Mouse (Mus musculus) limb, embryonic 13.5 days (tissue): ENCODE results near the gene Ints7. TPM values are rescaled to one million over a fixed set of nuclear protein-coding genes. Genes with fewer than 3 reads are reported as not detected.

ENCODE experiments used
- ATAC-seq: fragments of 200-750 bp; cut with Nextera tagmentation; 2 replicates; pipeline ENCODE4 v1.8.0; 2017; ENCODE audit warnings: low read depth, moderate number of reproducible peaks, moderate TSS enrichment; ENCODE audit not compliant: low FRiP score
- H3K27ac ChIP-seq: fragments of 300-500 bp; sonication (generic); 2 replicates; pipeline ENCODE4 v1.5.1; 2015; ENCODE audit warnings: inconsistent platforms, mild to moderate bottlenecking, moderate library complexity
- H3K27me3 ChIP-seq: fragments of 300-500 bp; sonication (generic); 2 replicates; pipeline ENCODE4 v1.6.1; 2015; ENCODE audit warnings: mild to moderate bottlenecking, inconsistent platforms
- H3K36me3 ChIP-seq: fragments of 300-500 bp; sonication (generic); 2 replicates; pipeline ENCODE4 v1.6.1; 2015; ENCODE audit warnings: inconsistent platforms, mild to moderate bottlenecking, moderate library complexity
- H3K4me1 ChIP-seq: fragments of 300-500 bp; sonication (generic); 2 replicates; pipeline ENCODE4 v1.6.1; 2015; ENCODE audit warnings: inconsistent platforms
- H3K4me2 ChIP-seq: fragments of 300-500 bp; sonication (generic); replicated peaks from 2 replicates; pipeline ENCODE4 v1.6.1; 2015; ENCODE audit warnings: inconsistent platforms, mild to moderate bottlenecking, moderate library complexity
- H3K4me3 ChIP-seq: fragments of 300-500 bp; sonication (generic); 2 replicates; pipeline ENCODE4 v1.5.1; 2015; ENCODE audit warnings: moderate library complexity, mild to moderate bottlenecking, inconsistent platforms
- H3K9ac ChIP-seq: fragments of 300-500 bp; sonication (generic); 2 replicates; pipeline ENCODE4 v1.6.1; 2015; ENCODE audit warnings: mild to moderate bottlenecking, inconsistent platforms
- H3K9me3 ChIP-seq: fragments of 300-500 bp; sonication (generic); 2 replicates; pipeline ENCODE4 v1.6.1; 2016; ENCODE audit warnings: inconsistent platforms
- WGBS: fragments of 180-500 bp; shearing (Covaris S2); methylation state at CpG from one replicate; pipeline ENCODE4 v1.1.7; 2015; 5-methylcytosine and 5-hydroxymethylcytosine counted together
- polyA plus RNA-seq: library from polyadenylated mRNA; unstranded; fragments of >200 nt; fragmentation: Nextera tagmentation; extraction: Ambion mirVana; gene quantifications from 2 replicates; pipeline ENCODE4 v1.2.1, GENCODE M21; 2015

The Ints7 gene
- polyA plus RNA-seq: 61.9 and 65.4 TPM in 2 replicates

DNA sequence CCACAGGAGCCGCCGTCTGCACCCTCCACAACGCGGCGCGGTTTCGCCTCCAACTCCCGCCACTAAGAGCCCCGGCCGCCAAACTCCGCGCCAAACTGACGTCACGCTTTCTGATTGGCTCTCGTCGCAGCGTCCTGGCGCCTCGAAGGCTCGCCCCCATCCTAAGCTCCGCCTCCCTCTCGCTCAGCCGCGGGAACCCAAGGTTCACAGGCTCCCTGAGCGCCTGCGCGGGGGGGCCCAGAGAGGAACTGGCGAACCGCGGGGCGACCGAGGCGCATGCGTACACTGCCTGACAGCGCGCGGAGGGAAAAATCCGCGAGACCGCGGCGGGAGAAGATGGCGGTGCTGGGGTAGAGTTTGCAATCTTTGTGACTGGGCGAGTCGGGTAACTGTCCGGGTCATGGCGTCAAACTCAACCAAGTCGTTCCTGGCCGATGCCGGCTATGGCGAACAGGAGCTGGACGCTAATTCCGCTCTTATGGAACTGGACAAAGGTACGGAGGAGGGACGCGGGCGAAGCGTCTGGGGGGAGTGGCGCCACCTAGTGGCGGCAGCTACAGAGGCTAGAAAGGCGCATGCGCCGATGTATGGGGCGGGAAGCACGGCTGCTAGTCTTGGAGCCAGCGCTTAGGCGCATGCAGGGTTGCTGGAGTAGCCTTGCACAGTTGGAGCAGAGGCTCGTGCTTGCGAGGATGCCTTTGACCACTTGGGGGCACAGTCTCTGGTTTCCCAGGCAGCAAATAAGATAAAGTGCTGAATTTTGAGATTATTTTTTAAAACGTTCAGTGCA is at the start of gene Ints7, which contains the start of gene Dtl:
Ints7 (plus strand) TSS at position 179 of the 790 bp plus-strand sequence.
Dtl (minus strand) TSS at position 87 of the 790 bp plus-strand sequence.
- peak; percentile 97 for ATAC-seq
- Histone ChIP-seq H3K4me3 (peak within 1 kb of the TSS; percentile 73), H3K36me3 (peaks cover 17% of the 10 kb centered on the region), H3K4me1 (peaks cover 29% of the 10 kb centered on the region), H3K9me3 (peaks cover 5% of the 10 kb centered on the region; the same call in 1 of the 2 replicates), H3K27me3 (no peaks in the 10 kb centered on the region), H3K9ac (peak within 1 kb of the TSS; percentile 81), H3K4me2 (peak within 1 kb of the TSS; percentile 84), H3K27ac (peak within 1 kb of the TSS; percentile 93)
- WGBS: under 1% methylated on average over 70 of the region's 70 CpGs

DNA sequence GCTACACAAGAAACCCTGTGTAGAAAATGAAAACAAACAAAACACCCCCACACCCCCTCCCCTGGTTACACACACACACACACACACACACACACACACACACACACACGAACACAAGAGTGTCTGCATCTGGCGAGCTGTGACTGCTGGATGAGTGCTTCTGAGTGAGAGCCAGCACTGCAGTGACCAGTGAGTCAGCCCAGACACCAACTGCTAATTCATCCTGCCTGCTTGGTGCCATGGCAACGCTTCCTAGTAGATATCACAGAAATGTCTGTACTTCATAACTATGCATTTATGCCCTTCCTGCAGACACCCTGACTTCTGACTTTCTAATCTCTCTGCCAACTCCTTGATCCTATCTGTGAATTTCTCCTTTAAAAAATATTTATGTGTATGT is 48.3 kb upstream of the Ints7 start:
- Histone ChIP-seq H3K9ac (no peak overlapping the region), H3K4me1 (no peaks in the 10 kb centered on the region), H3K27me3 (no peaks in the 10 kb centered on the region), H3K4me3 (no peak overlapping the region), H3K36me3 (no peaks in the 10 kb centered on the region), H3K9me3 (no peaks in the 10 kb centered on the region), H3K27ac (no peak overlapping the region), H3K4me2 (no peak overlapping the region)
- ATAC-seq: no peak
- WGBS: 70% methylated on average over 3 of the region's 3 CpGs

DNA sequence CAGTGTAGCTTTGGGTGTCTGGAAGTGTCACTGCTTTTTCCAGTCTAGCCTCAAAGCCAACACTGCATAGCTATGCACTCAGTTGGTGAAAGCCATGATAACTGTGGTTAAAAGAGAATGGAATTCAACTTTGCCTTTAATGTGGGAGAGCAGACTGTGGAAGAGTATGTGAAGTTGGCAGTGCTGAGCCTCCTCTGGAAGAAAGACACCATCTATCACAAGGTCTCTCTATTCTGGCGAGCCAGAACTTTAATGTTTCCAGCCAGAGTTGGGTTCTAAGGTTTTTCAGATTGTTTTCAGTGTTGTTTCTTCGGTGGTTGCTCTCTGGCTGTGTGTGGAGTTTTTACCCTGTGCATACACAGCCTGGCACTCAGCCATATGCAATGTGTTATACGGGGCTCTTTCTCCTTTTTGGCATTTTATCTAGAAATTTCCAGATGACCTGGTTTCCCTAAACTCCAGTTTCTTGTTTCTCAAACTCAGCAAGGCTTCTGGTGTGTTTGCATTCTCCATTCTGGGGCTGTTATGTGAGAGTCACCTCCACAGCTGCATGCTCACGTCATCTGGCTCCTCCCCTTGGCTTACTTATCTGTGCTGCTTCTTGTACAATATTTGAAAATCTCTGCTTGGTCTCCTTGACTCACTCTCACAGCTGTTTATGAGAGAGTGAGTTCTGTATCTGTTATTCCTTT is 47.4 kb upstream of the Ints7 start:
- Histone ChIP-seq H3K4me1 (no peaks in the 10 kb centered on the region), H3K9ac (no peak overlapping the region), H3K4me3 (no peak overlapping the region), H3K9me3 (no peaks in the 10 kb centered on the region), H3K36me3 (no peaks in the 10 kb centered on the region), H3K4me2 (no peak overlapping the region), H3K27me3 (no peaks in the 10 kb centered on the region), H3K27ac (no peak overlapping the region; the same call in 1 of the 2 replicates)
- peak; percentile 36; the same call in 1 of the 2 replicates for ATAC-seq
- 58% methylated on average over 4 of the region's 4 CpGs for WGBS

DNA sequence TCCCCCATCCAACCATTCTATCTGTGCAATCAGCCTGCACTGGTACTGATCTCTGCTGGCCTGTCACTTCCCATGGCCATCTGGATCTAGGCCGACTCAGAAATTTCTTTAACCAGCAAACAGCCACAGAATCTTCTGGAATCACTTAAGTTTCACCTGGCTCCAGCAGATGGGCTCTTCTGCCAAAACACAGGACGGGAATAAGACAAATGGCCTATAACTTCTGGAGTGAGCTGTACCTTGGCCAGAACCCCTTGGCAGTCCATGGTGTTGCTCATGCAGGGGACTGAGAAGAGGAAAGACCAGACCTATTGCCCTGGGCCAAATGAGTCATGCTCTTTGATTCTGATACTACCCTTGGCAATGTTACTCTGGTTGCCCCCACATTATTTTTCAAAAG is 46.0 kb upstream of the Ints7 start:
- no peak for ATAC-seq
- Histone ChIP-seq H3K36me3 (no peaks in the 10 kb centered on the region), H3K9ac (no peak overlapping the region), H3K4me1 (no peaks in the 10 kb centered on the region), H3K4me3 (no peak overlapping the region), H3K4me2 (no peak overlapping the region), H3K9me3 (no peaks in the 10 kb centered on the region), H3K27me3 (no peaks in the 10 kb centered on the region), H3K27ac (no peak overlapping the region)
- WGBS: 54% methylated on average over 2 of the region's 2 CpGs

DNA sequence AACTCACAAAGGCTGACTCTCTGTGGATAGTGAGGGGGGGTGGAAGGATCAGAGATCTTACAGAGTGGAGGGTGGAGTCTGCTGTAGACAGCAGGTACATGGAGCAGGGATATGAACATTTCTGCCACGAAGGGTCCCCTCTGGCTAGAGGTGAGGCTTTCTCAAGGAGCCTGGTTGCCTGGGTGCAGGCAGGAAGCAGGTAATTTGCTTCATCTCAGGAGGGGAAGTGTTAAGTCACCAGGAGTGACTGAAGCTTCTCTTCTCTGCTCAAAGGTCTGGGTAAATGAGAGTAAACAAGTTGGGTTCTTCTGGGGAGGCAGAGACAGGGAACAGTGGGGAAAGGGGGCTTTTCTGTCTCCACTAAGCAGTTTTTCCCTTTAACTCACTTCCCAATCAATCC is 44.4 kb upstream of the Ints7 start:
- no peak overlapping the region for H3K9ac ChIP-seq
- WGBS: 39% methylated on average over 1 of the region's 1 CpGs

DNA sequence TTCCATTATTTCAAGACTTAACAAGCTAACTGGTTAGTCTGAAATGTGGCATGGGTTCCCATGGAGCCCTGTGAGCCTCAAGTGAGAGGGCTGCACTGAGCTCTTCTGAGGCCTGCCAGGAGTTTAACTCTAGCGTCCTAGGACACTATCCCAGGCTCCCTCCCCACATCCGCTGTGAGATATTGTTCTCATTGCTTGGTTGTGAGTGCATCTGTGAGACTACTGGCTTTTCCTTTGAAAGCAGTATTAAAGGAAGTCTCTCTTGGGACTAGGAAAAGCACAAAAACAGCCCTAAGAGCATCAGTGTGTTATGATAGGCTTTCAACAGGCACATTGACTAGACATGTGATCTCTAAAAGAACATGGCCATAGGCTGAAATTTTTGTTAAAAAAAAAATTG is 40.5 kb upstream of the Ints7 start:
- WGBS: 68% methylated on average over 2 of the region's 2 CpGs
- ATAC-seq: no peak

More for the DNA sequence above, 44.4 kb upstream of the Ints7 start:
- Histone ChIP-seq H3K9me3 (no peaks in the 10 kb centered on the region), H3K27ac (no peak overlapping the region), H3K4me3 (no peak overlapping the region), H3K36me3 (peaks cover 5% of the 10 kb centered on the region), H3K4me1 (no peaks in the 10 kb centered on the region), H3K4me2 (no peak overlapping the region), H3K27me3 (no peaks in the 10 kb centered on the region)
- no peak for ATAC-seq

DNA sequence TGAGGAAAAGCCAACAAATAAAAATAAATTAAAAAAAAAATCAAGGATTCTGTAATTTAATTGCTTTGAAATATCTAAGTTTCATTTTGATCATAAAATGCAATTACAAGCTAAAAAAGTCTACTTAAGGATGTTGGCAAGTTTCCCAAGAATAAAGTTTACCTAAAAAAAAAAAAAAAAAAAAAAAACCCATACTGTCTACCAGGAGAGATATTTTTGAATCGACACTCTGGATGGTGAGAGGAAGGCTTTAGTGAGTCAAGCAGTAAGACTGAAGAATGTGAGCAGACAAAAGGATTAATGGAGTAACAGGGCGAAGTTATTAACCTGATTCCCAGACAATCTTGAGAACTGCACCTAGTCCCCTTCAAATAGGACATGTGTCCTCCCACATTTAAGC is 35.1 kb upstream of the Ints7 start:
- Histone ChIP-seq H3K4me1 (no peaks in the 10 kb centered on the region), H3K27ac (no peak overlapping the region), H3K4me3 (no peak overlapping the region), H3K9ac (no peak overlapping the region), H3K4me2 (no peak overlapping the region), H3K27me3 (no peaks in the 10 kb centered on the region), H3K9me3 (no peaks in the 10 kb centered on the region), H3K36me3 (peaks cover 68% of the 10 kb centered on the region)
- ATAC-seq: no peak
- WGBS: 81% methylated on average over 2 of the region's 2 CpGs

More for the DNA sequence above, 40.5 kb upstream of the Ints7 start:
- Histone ChIP-seq H3K27ac (no peak overlapping the region), H3K4me3 (no peak overlapping the region), H3K27me3 (no peaks in the 10 kb centered on the region), H3K9ac (no peak overlapping the region), H3K36me3 (peaks cover 31% of the 10 kb centered on the region), H3K4me2 (no peak overlapping the region), H3K9me3 (no peaks in the 10 kb centered on the region), H3K4me1 (no peaks in the 10 kb centered on the region)

DNA sequence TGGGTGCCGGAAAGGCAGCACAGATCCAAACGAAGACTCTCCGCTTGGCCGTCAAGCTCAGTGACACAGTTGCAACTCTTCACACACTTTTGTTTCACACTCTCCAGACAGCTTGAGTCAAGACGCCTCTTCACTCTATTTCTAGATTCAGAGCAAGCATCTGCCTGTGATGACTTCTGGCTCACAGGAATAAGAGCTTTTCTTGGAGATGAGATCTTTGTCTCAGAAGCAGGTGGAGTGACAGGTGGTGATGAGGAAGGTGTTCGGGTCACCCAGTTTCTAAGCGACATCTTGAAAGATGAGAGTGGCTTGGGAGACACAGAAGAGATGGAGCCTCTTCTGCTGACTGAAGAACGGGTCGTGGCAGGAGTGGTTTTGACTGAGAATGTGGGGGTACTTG is 34.4 kb upstream of the Ints7 start:
- H3K27me3 ChIP-seq: no peaks in the 10 kb centered on the region

DNA sequence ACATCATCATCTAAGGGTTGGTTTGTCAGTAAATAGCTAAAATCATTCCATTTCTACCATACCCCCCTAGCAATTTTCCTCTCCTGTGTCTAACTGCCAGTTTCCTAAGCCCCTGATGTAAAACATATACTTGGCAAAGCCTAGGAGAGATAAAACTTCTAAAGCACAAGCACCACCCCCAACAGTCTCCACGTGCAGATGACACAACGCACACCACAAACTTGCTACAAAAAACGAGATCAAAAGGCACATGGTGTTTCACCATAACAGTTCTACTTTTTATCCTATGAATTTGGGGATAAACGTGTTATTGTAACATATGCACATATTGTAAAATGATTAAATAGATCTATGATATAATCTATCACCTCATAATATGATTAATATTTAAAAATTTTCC is 33.8 kb upstream of the Ints7 start:
- peaks cover 74% of the 10 kb centered on the region for H3K36me3 ChIP-seq
- no peaks in the 10 kb centered on the region for H3K27me3 ChIP-seq
- no peaks in the 10 kb centered on the region for H3K9me3 ChIP-seq
- H3K4me3 ChIP-seq: no peak overlapping the region
- H3K27ac ChIP-seq: no peak overlapping the region
- no peak for ATAC-seq
- no peak overlapping the region for H3K9ac ChIP-seq
- no peaks in the 10 kb centered on the region for H3K4me1 ChIP-seq
- 85% methylated on average over 4 of the region's 4 CpGs for WGBS
- no peak overlapping the region for H3K4me2 ChIP-seq

More for the DNA sequence above, 34.4 kb upstream of the Ints7 start:
- Histone ChIP-seq H3K9me3 (no peaks in the 10 kb centered on the region), H3K4me2 (no peak overlapping the region), H3K27ac (no peak overlapping the region), H3K4me1 (no peaks in the 10 kb centered on the region), H3K4me3 (no peak overlapping the region), H3K9ac (no peak overlapping the region), H3K36me3 (peaks cover 71% of the 10 kb centered on the region)
- 93% methylated on average over 9 of the region's 9 CpGs for WGBS
- ATAC-seq: no peak

DNA sequence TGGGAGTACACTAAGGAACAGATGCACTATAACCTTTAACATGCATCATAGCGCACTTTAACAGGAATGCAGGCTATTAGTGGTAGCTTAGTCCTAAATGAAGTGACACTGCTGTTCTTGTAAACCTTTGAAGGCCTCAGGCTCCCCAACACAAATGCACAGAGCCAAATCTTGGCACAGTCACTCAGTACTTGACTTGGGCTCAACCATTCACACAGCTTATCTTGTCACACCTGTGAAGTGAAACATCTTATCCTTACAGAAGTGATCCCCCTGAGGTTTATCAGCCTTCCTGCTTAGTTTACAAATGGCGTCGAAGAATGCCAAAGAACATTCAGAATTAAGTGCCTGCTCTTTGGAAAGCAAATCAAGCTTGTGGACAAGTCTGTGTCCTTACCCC is 31.7 kb upstream of the Ints7 start:
- no peak overlapping the region for H3K4me2 ChIP-seq
- H3K4me1 ChIP-seq: no peaks in the 10 kb centered on the region
- 94% methylated on average over 3 of the region's 3 CpGs for WGBS
- no peaks in the 10 kb centered on the region for H3K9me3 ChIP-seq
- H3K4me3 ChIP-seq: no peak overlapping the region
- no peak overlapping the region for H3K9ac ChIP-seq
- no peak for ATAC-seq
- no peak overlapping the region for H3K27ac ChIP-seq
- H3K27me3 ChIP-seq: no peaks in the 10 kb centered on the region
- peaks cover 81% of the 10 kb centered on the region for H3K36me3 ChIP-seq

DNA sequence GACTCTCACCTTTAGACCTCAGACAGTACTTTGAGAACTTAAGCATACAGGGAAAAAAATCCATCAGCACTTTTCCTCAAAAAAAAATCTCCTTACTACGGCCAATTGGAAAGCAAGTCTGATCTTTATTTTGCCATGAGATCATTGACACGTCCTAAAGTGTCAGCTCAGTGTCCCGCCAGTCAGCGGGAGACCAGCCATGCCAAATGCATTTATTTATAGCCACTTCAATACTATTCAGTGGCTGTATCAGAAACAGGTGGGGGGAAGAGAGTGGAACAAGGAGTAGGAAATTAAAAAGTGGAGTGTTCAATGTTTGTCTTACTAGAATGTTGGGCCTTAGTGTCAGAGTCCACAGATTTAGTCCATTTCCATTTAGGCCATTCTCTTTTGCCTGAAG is 24.6 kb upstream of the Ints7 start:
- Histone ChIP-seq H3K27me3 (no peaks in the 10 kb centered on the region), H3K4me1 (no peaks in the 10 kb centered on the region), H3K27ac (no peak overlapping the region), H3K4me3 (no peak overlapping the region), H3K9ac (no peak overlapping the region), H3K9me3 (no peaks in the 10 kb centered on the region), H3K36me3 (peaks cover 64% of the 10 kb centered on the region), H3K4me2 (no peak overlapping the region)
- ATAC-seq: no peak
- 71% methylated on average over 4 of the region's 4 CpGs for WGBS

DNA sequence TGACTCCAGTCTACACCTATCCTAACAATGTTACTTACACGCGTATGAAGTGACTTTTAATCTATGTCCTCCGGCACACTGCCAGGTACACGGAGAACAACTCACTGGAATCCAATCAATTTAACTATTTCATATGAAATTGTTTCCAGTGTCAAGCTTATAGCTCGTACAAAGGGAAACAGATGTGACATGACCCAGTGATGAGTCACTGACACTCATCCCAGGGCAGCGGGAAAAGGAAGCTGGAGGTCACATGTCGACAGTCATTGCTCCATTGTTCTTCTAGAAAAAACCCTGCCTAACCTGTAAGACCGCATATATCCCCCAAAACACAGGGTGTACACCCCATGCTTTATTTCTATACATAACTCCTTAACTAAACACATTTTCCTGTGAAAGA is 18.3 kb upstream of the Ints7 start:
- Histone ChIP-seq H3K36me3 (peaks cover 67% of the 10 kb centered on the region), H3K27me3 (no peaks in the 10 kb centered on the region), H3K9ac (no peak overlapping the region), H3K4me3 (no peak overlapping the region), H3K27ac (no peak overlapping the region), H3K9me3 (no peaks in the 10 kb centered on the region), H3K4me2 (no peak overlapping the region), H3K4me1 (no peaks in the 10 kb centered on the region)
- 78% methylated on average over 8 of the region's 8 CpGs for WGBS
- ATAC-seq: no peak
